Mouse (Mus musculus) adrenal gland, postnatal 25 days (tissue): ENCODE measurements around the gene Brd4. TPM values are rescaled to one million over a fixed set of nuclear protein-coding genes. Genes with fewer than 3 reads are reported as not detected.

ENCODE experiments used
- DNase-seq: peaks from one replicate; pipeline ENCODE4 v3.0.0; 2021; ENCODE audit warnings: mixed read lengths
- long read RNA-seq: library from polyadenylated mRNA; stranded (forward); transcript quantifications from one replicate; pipeline ENCODE4 v2.0.0, GENCODE M21; 2021
- total RNA-seq: library from RNA; stranded (reverse); gene quantifications from 2 replicates; pipeline ENCODE4 v1.2.3, GENCODE M21; 2021

Gene Brd4
- total RNA-seq = 122 and 143 TPM in 2 replicates
- long read RNA-seq, partial matches to known transcripts = 13 of 26 reads
- long read RNA-seq, other reads (novel, unspliced or antisense) = 11 of 26 reads

- DNase-seq = peak; percentile 90
These were observed at the start of gene Brd4 for GRCm38 (mm10) chr17:32284262-32285137. TSS of gene Brd4 (minus strand) at chr17:32284722.

- DNase-seq = no peak
These were observed 49.3 kb upstream of the Brd4 start for GRCm38 (mm10) chr17:32333675-32334303.

DNA sequence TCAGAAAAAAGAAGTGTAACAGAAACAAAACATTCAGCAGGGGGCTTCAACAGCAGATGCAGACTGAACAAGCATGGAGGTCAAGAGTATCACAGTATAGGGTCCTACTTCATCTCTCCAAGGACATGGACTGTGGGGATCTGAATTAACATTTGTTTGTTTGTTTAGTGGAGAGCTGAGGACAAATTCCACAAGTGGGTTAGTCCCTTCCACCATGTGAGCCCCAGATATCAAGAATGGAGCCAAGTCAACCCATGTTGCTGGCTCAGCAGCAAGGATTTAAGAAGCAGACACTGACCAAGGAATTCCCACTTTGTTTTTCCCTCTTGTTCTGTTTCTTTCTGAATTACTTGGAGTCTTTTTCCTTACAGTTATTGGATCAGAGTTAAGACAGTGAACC lies 43.0 kb upstream of the Brd4 start:
- no peak for DNase-seq

DNA sequence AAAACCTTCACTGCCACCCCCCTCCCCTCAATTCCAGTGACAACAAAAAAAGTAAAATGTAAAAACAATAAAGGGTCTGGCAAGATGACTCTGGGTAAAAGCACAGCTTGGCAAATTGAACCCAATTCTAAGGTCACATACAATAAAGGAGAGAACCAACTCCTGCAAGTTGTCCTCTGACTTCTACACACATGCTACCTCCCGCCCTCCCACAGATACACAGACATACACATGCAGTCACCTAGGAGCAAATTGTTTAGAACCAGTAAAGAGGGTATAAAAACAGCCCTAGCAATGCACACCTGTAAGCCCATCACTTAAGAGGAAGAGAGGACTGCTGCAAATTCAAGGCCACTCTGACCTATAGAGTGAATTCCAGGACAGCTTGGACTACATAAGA lies 38.3 kb upstream of the Brd4 start:
- DNase-seq = no peak

DNA sequence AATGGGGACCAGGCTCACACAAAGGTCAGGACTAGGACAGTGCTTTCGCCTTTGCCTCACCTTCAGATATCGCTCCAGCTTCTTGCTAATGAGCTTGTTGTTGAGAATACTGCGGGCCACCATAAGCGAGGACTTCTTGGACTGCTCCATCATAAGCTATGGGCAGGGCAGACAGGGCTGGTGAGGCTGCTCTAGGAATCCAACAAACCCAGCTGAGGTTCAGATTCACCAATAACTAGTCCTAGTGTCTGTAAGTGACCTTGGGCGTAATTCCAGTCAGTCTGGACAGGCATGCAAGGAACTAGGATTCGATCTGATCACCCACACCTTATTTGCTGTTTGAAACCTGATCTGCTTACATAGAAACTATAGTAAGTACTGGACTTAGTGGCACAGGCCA lies 37.3 kb upstream of the Brd4 start:
- no peak for DNase-seq

GRCm38 (mm10) chr17:32321390-32321734 lies 36.8 kb upstream of the Brd4 start:
- no peak for DNase-seq

DNA sequence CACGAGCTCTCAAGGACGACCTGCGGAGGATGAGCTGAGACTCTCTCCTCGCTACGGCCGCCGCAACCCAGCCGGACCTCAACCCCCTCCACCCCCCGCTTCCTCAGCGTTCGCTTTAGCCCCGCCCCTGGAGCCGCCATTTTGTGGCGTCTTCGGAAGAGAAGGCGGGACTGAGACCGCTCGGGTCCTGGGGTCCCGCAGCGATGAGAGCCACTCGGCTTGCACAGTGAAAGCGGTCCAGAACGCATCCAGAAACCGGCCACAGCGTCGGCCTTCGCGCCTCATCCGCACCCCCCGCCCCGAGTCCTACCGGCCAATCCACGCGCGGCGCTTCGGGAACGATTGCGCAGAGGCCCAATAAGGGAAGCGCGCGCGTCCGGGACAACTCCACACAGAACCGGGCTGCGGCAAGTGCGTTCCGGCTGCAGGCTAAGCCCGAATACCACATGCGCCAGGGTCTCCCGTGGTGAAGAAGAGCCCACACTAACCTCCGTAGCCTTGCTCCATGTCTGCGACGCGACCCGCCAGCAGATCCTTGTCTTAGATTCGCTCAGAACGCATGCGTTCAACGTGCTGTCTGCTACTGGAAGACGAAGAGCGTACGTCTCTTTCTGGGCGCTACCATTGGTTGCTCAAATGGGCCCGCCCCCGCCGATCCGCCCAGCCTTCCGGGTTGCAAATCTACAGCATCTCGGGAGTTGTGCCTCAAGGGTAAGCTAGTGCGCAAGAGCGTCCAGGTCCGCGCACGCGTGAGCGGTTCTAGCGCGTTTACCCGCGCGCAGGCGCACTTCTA lies 36.3 kb upstream of the Brd4 start, which contains the start of gene Akap8:
Akap8 (minus strand) TSS at position 642 of the 793 bp plus-strand sequence.
- DNase-seq = peak; percentile 97

DNA sequence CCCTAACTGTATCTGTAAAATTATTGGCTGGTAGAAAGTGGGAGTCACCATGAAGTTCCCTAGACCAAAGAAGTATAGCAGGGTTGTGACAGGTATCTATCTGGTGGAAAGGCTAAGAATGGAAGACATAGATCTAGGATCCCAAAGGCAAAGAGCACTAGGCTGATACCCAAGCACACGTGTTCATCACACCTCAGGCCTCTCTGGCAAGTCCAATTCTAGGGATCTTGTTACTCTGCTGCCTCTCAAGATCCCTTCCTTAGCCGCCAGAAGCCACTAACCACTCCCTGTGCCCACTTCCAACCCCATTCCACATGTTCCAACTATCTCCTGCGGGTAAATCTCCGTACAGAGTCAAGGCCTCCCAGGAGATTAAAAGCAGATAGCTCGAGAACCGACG lies 35.4 kb upstream of the Brd4 start:
- DNase-seq = no peak

- DNase-seq = no peak
These were observed 33.2 kb upstream of the Brd4 start for GRCm38 (mm10) chr17:32317708-32318107.

GRCm38 (mm10) chr17:32317032-32317431 lies 32.5 kb upstream of the Brd4 start:
- DNase-seq = no peak

GRCm38 (mm10) chr17:32315560-32315959 lies 31.0 kb upstream of the Brd4 start:
- DNase-seq = no peak

GRCm38 (mm10) chr17:32313892-32314291 lies 29.4 kb upstream of the Brd4 start:
- DNase-seq = no peak

- no peak for DNase-seq
These were observed 28.3 kb upstream of the Brd4 start for GRCm38 (mm10) chr17:32312801-32313200.

DNA sequence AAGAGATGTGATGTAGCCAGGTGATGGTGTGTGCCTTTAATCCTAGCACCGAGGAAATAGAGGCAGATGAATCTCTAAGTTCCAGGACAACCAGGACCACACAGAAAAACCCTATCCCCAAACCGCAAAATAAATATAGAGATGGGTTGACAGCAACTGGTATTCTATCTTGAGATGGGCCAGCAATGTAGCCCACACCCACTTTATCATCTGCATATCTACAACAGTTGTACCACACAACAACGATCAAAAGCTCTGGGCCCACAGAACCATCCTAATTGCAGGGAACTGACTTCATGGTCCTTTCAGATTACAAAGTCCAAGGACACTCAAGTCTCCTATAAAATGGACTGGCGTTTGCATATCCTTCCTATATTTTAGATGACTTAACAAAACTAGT lies 23.4 kb upstream of the Brd4 start:
- no peak for DNase-seq

DNA sequence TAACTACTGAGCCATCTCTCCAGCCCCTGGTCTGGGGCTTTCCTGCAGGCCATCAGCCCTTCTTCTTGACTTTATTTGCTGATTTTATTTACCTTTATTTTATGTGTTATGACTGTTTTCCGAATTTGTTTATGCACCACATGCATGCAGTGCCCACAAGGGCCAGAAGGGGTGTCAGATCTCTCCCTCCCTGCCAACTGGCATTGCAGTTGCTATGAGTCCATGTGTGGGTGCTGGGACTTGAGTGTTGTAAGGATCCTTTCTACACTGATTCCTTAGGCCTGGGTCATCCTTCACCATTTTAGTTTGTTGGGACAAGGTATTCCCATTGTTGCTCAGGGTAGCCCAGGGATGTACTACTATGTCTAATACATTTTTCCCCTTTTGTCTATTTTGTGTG lies 13.6 kb upstream of the Brd4 start:
- DNase-seq = no peak

GRCm38 (mm10) chr17:32295901-32296300 lies 11.4 kb upstream of the Brd4 start:
- no peak for DNase-seq

- DNase-seq = no peak
These were observed 10.6 kb upstream of the Brd4 start for GRCm38 (mm10) chr17:32295160-32295559.

DNA sequence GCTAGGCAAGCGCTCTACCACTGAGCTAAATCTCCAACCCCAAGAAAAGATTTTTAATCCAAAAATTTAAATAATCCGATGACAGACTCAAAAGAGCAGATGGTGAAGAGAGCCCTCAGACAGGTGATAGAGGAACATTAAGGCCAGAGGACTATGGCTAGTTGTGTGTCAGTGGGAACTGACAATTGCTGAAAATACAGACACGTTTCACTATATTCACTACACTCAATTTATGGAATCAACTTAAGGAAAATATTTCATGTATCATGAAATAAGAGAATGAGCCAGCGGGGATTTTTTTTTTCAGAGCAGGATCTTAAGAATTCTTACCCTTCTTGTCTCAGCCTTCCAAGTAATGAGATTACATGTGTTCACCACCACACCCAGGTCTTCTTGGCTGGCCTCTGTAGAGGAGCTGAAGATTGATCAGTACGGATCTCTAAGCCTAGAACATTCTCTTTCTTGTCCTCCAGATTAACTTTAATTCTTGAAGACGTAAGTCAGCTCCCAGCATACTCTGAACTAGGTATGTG lies 682 bp upstream of the Brd4 start:
- no peak for DNase-seq

DNA sequence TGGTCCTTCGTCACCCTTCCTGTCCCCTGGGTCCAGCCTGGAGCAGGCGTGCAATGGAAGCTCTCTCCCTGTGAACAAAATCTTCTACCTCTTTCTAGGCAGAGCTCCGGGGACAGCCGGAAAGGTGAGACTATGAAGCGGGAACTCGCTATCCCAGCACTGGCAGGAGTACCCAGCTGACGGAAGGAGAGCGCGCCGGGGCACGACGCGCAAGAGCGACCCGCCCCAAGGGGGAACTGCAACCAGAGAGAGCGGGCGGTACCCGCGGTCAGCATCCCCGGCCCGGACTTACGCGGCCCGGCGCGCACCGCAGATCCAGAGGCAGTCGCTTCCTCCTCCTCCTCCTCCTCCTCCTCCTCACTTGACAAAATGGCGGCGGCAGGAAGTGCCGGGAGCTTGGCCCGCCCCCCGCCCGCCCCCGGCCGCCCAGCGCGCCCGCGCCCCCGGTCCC lies 726 bp downstream of the Brd4 start:
- peak; percentile 66 for DNase-seq

GRCm38 (mm10) chr17:32283341-32283740 lies 1.2 kb downstream of the Brd4 start:
- DNase-seq = peak; percentile 61

DNA sequence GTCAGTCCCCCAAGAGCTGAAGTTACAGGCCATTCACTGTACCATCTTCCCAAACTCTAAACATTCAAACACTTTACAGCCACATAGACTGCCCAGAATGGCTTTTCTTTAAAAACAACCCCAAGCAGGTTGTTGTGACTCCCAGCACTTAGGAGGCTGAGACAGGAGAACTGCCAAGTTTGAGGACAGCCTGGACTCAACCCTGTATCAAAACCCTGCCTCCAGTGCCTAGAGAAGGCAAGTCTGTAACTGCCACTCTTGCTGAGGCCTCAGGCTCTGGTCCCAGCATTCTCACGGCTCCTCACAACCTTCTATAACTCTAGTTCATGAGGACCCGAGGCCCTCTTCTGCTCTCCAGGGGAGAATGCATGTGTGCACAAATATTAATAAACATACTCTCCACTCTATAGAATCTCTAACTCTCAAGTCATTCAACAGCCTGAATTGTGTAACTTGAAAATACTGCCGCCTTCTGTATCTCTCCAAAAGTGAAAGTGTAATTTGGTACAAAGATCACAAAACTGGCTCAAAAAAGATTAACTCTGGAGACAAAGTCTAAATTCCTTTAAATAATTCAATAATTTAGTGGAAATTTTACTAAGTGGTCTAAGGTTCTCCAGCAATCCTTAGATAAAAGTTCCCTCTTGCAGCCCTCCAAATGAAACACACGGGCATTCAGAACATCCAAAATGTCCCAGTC lies 2.8 kb downstream of the Brd4 start:
- no peak for DNase-seq

- no peak for DNase-seq
These were observed 3.4 kb downstream of the Brd4 start for GRCm38 (mm10) chr17:32281126-32281525.
